Mouse (Mus musculus) G1E (cell line): ENCODE results near the gene Ccp110. TPM values are rescaled to one million over a fixed set of nuclear protein-coding genes. Genes with fewer than 3 reads are reported as not detected.

ENCODE experiments used
- ATAC-seq: 2 replicates; pipeline ENCODE4 v1.8.0; 2016; ENCODE audit warnings: mild to moderate bottlenecking; ENCODE audit not compliant: insufficient number of reproducible peaks, poor library complexity, low FRiP score, severe bottlenecking; ENCODE audit errors: extremely low read depth
- DNase-seq: peaks from one replicate; pipeline ENCODE4 v3.0.0; 2012; ENCODE audit warnings: low spot score
- H3K27me3 ChIP-seq: 2 replicates; pipeline ENCODE4 v1.6.1; 2012; ENCODE audit warnings: mild to moderate bottlenecking, low read length, inconsistent platforms; ENCODE audit not compliant: insufficient read depth
- H3K36me3 ChIP-seq: replicated peaks from 2 replicates; pipeline ENCODE3; 2012; ENCODE audit warnings: mild to moderate bottlenecking, inconsistent platforms
- H3K4me1 ChIP-seq: 2 replicates; pipeline ENCODE4 v1.6.1; 2012; ENCODE audit warnings: low read depth, low read length, inconsistent platforms, mixed read lengths; ENCODE audit not compliant: insufficient read depth
- H3K4me3 ChIP-seq: 2 replicates; pipeline ENCODE4 v1.5.1; 2012; ENCODE audit warnings: low read depth, mild to moderate bottlenecking, inconsistent platforms, low read length, moderate library complexity, mixed read lengths
- H3K9me3 ChIP-seq: replicated peaks from 2 replicates; pipeline ENCODE4 v1.6.1; 2012; ENCODE audit warnings: inconsistent platforms
- CTCF ChIP-seq: IDR thresholded peaks from 2 replicates; pipeline ENCODE4 v1.5.1; 2012; ENCODE audit warnings: low read depth, low read length, inconsistent platforms, mixed read lengths
- GATA1 ChIP-seq: IDR thresholded peaks from 2 replicates; pipeline ENCODE4 v1.6.1; 2012; ENCODE audit warnings: borderline replicate concordance, low read length, inconsistent platforms, mixed read lengths
- GATA2 ChIP-seq: IDR thresholded peaks from 2 replicates; pipeline ENCODE4 v1.6.1; 2012; ENCODE audit warnings: low read depth, low read length, inconsistent platforms, borderline replicate concordance
- POLR2AphosphoS5 ChIP-seq: IDR thresholded peaks from 2 replicates; pipeline ENCODE4 v1.6.1; 2012; ENCODE audit warnings: low read depth, low read length, inconsistent platforms; ENCODE audit not compliant: insufficient replicate concordance
- TAL1 ChIP-seq: conservative IDR thresholded peaks from 2 replicates; pipeline ENCODE4 v1.6.1; 2012; ENCODE audit warnings: low read depth, low read length, inconsistent platforms, mixed read lengths
- polyA plus RNA-seq: library from polyadenylated mRNA; stranded (reverse); fragments of >175 nt; gene quantifications from 2 replicates; pipeline ENCODE4 v1.2.3, GENCODE M21; 2012
- total RNA-seq, 2 experiments: library from RNA; stranded (forward) in 1 of 2; stranded (reverse) in 1 of 2; fragments of 200-1000 nt in 1 of 2; fragments of >200 nt in 1 of 2; fragmentation: Nextera tagmentation in 1 of 2; gene quantifications; 2 replicates each; pipeline ENCODE4 v1.2.3; 2014 to 2017

Gene Ccp110
- total and polyA plus RNA-seq, 3 experiments = 0.91 to 25.5 (median 22.7) TPM

GRCm38 (mm10) chr7:118691287-118691686, 21.1 kb upstream of the Ccp110 start:
- no peak for TF ChIP-seq GATA1
- no peak for TF ChIP-seq CTCF
- no peak for TF ChIP-seq POLR2AphosphoS5
- no peak for TF ChIP-seq GATA2
- no peak for TF ChIP-seq TAL1
- ATAC-seq (no peak), DNase-seq (no peak)
- Histone ChIP-seq H3K9me3 (no peaks in the 10 kb centered on the region), H3K27me3 (no peaks in the 10 kb centered on the region), H3K36me3 (peaks cover 92% of the 10 kb centered on the region), H3K4me3 (no peak overlapping the region), H3K4me1 (no peaks in the 10 kb centered on the region)

- TF ChIP-seq POLR2AphosphoS5 (no peak), GATA1 (no peak), CTCF (no peak), GATA2 (no peak), TAL1 (no peak)
- ATAC-seq (no peak), DNase-seq (no peak)
- H3K4me3 ChIP-seq = no peak overlapping the region
- H3K4me1 ChIP-seq = peaks cover 3% of the 10 kb centered on the region; the same call in 1 of the 2 replicates
- no peaks in the 10 kb centered on the region for H3K27me3 ChIP-seq
- no peaks in the 10 kb centered on the region for H3K9me3 ChIP-seq
- peaks cover 92% of the 10 kb centered on the region for H3K36me3 ChIP-seq
Observed at GRCm38 (mm10) chr7:118696146-118696545, 16.2 kb upstream of the Ccp110 start.

- Histone ChIP-seq H3K9me3 (no peaks in the 10 kb centered on the region), H3K4me1 (peaks cover 3% of the 10 kb centered on the region; the same call in 1 of the 2 replicates), H3K27me3 (no peaks in the 10 kb centered on the region), H3K4me3 (no peak overlapping the region), H3K36me3 (peaks cover 92% of the 10 kb centered on the region)
- TF ChIP-seq CTCF = no peak
- TF ChIP-seq GATA1 = no peak
- TF ChIP-seq TAL1 = no peak
- TF ChIP-seq POLR2AphosphoS5 = no peak
- TF ChIP-seq GATA2 = no peak
- ATAC-seq (no peak), DNase-seq (no peak)
Observed at GRCm38 (mm10) chr7:118697168-118697567, 15.2 kb upstream of the Ccp110 start.

GRCm38 (mm10) chr7:118698882-118699281, 13.5 kb upstream of the Ccp110 start:
- Histone ChIP-seq H3K9me3 (no peaks in the 10 kb centered on the region), H3K36me3 (peaks cover 92% of the 10 kb centered on the region), H3K4me1 (peaks cover 13% of the 10 kb centered on the region), H3K27me3 (no peaks in the 10 kb centered on the region), H3K4me3 (no peak overlapping the region)
- DNase-seq = no peak
- ATAC-seq = no peak
- TF ChIP-seq CTCF = no peak

GRCm38 (mm10) chr7:118703144-118703561, 9.2 kb upstream of the Ccp110 start:
- ATAC-seq (no peak), DNase-seq (no peak)
- Histone ChIP-seq H3K9me3 (no peaks in the 10 kb centered on the region), H3K4me1 (peaks cover 40% of the 10 kb centered on the region), H3K36me3 (peaks cover 53% of the 10 kb centered on the region), H3K27me3 (no peaks in the 10 kb centered on the region), H3K4me3 (no peak overlapping the region)
- TF ChIP-seq GATA1 (no peak), POLR2AphosphoS5 (no peak), CTCF (no peak), TAL1 (no peak), GATA2 (no peak)

GRCm38 (mm10) chr7:118704001-118704850, 8.1 kb upstream of the Ccp110 start:
- TF ChIP-seq GATA1 (no peak), GATA2 (no peak), TAL1 (no peak), POLR2AphosphoS5 (no peak), CTCF (no peak)
- no peaks in the 10 kb centered on the region for H3K27me3 ChIP-seq
- no peaks in the 10 kb centered on the region for H3K9me3 ChIP-seq
- H3K4me1 ChIP-seq = peaks cover 37% of the 10 kb centered on the region
- DNase-seq = peak; percentile 18
- H3K4me3 ChIP-seq = peak overlapping the region; percentile 98
- H3K36me3 ChIP-seq = peaks cover 43% of the 10 kb centered on the region
- no peak for ATAC-seq
